Mouse (Mus musculus): ENCODE data around the gene Serp2. TPM values are rescaled to one million over a fixed set of nuclear protein-coding genes. Genes with fewer than 3 reads are reported as not detected.

Gene Serp2
- polyA plus RNA-seq, 1 experiment from 2014 or later, result 8.2 TPM

GRCm38 (mm10) chr14:76506425-76507205, 50.1 kb downstream of the Serp2 start:
- H3K9ac ChIP-seq, result peak overlapping the region; percentile 76
- H3K36me3 ChIP-seq, result peaks cover 6% of the 10 kb centered on the region; the same call in 1 of the 2 replicates
- H3K27ac ChIP-seq, result peak overlapping the region; percentile 99
- ATAC-seq (replicated peaks; ENCODE audit: insufficient number of reproducible peaks, insufficient read depth, low FRiP score, low read depth), result no peak
- H3K4me2 ChIP-seq, result peak overlapping the region; percentile 88
- H3K4me1 ChIP-seq (replicated peaks), result peaks cover 21% of the 10 kb centered on the region
- no peaks in the 10 kb centered on the region for H3K27me3 ChIP-seq
- H3K4me3 ChIP-seq, result peak overlapping the region; percentile 65
- H3K9me3 ChIP-seq (replicated peaks), result no peaks in the 10 kb centered on the region
- 39% methylated on average over 27 of the region's 27 CpGs for WGBS

- Histone ChIP-seq H3K9me3 (replicated peaks) (no peaks in the 10 kb centered on the region), H3K9ac (peak overlapping the region; percentile 79), H3K36me3 (peaks cover 6% of the 10 kb centered on the region; the same call in 1 of the 2 replicates), H3K4me2 (peak overlapping the region; percentile 88), H3K27me3 (no peaks in the 10 kb centered on the region), H3K4me3 (peak overlapping the region; percentile 65), H3K4me1 (replicated peaks) (peaks cover 21% of the 10 kb centered on the region), H3K27ac (peak overlapping the region; percentile 99)
- WGBS, result under 1% methylated on average over 31 of the region's 31 CpGs
- ATAC-seq (replicated peaks; ENCODE audit: insufficient number of reproducible peaks, insufficient read depth, low FRiP score, low read depth), result peak; percentile 87
Measured at GRCm38 (mm10) chr14:76505439-76506220, 51.1 kb downstream of the Serp2 start.

- peak overlapping the region; percentile 99 for H3K27ac ChIP-seq
- peak overlapping the region; percentile 65 for H3K4me3 ChIP-seq
- H3K36me3 ChIP-seq, result peaks cover 6% of the 10 kb centered on the region; the same call in 1 of the 2 replicates
- peak overlapping the region; percentile 79 for H3K9ac ChIP-seq
- ATAC-seq (replicated peaks; ENCODE audit: insufficient number of reproducible peaks, insufficient read depth, low FRiP score, low read depth), result no peak
- no peaks in the 10 kb centered on the region for H3K27me3 ChIP-seq
- H3K9me3 ChIP-seq (replicated peaks), result no peaks in the 10 kb centered on the region
- peak overlapping the region; percentile 88 for H3K4me2 ChIP-seq
- under 1% methylated on average over 10 of the region's 10 CpGs for WGBS
- peaks cover 23% of the 10 kb centered on the region for H3K4me1 ChIP-seq (replicated peaks)
Measured at GRCm38 (mm10) chr14:76505101-76505438, 51.6 kb downstream of the Serp2 start.

- H3K27me3 ChIP-seq, result no peaks in the 10 kb centered on the region
- ATAC-seq (replicated peaks; ENCODE audit: insufficient number of reproducible peaks, insufficient read depth, low FRiP score, low read depth), result peak; percentile 92
- H3K9me3 ChIP-seq (replicated peaks), result no peaks in the 10 kb centered on the region
- peaks cover 6% of the 10 kb centered on the region; the same call in 1 of the 2 replicates for H3K36me3 ChIP-seq
- under 1% methylated on average over 52 of the region's 52 CpGs for WGBS
- peak overlapping the region; percentile 99 for H3K27ac ChIP-seq
- H3K4me3 ChIP-seq, result peak overlapping the region; percentile 65
- peaks cover 24% of the 10 kb centered on the region for H3K4me1 ChIP-seq (replicated peaks)
- H3K4me2 ChIP-seq, result peak overlapping the region; percentile 88
- peak overlapping the region; percentile 79 for H3K9ac ChIP-seq
Measured at GRCm38 (mm10) chr14:76504121-76504737, 52.5 kb downstream of the Serp2 start.

GRCm38 (mm10) chr14:76503231-76503851, 53.3 kb downstream of the Serp2 start:
- H3K4me1 ChIP-seq (replicated peaks), result peaks cover 25% of the 10 kb centered on the region
- 6% methylated on average over 13 of the region's 13 CpGs for WGBS
- peak overlapping the region; percentile 88 for H3K4me2 ChIP-seq
- H3K27me3 ChIP-seq, result no peaks in the 10 kb centered on the region
- no peak for ATAC-seq (replicated peaks; ENCODE audit: insufficient number of reproducible peaks, insufficient read depth, low FRiP score, low read depth)
- peak overlapping the region; percentile 65 for H3K4me3 ChIP-seq
- peak overlapping the region; percentile 63; the same call in 1 of the 2 replicates for H3K9ac ChIP-seq
- H3K27ac ChIP-seq, result peak overlapping the region; percentile 99
- peaks cover 6% of the 10 kb centered on the region; the same call in 1 of the 2 replicates for H3K36me3 ChIP-seq
- H3K9me3 ChIP-seq (replicated peaks), result no peaks in the 10 kb centered on the region

- Histone ChIP-seq H3K27ac (no peak overlapping the region), H3K27me3 (no peaks in the 10 kb centered on the region), H3K4me2 (no peak overlapping the region), H3K36me3 (no peaks in the 10 kb centered on the region), H3K9ac (no peak overlapping the region), H3K4me3 (no peak overlapping the region), H3K9me3 (replicated peaks) (no peaks in the 10 kb centered on the region), H3K4me1 (replicated peaks) (peaks cover 12% of the 10 kb centered on the region)
- 43% methylated on average over 5 of the region's 5 CpGs for WGBS
- ATAC-seq (replicated peaks; ENCODE audit: insufficient number of reproducible peaks, insufficient read depth, low FRiP score, low read depth), result no peak
Measured at GRCm38 (mm10) chr14:76500036-76500435, 56.7 kb downstream of the Serp2 start.

GRCm38 (mm10) chr14:76499492-76499891, 57.2 kb downstream of the Serp2 start:
- Histone ChIP-seq H3K4me1 (replicated peaks) (peaks cover 12% of the 10 kb centered on the region), H3K36me3 (no peaks in the 10 kb centered on the region), H3K27ac (no peak overlapping the region), H3K9ac (no peak overlapping the region), H3K4me3 (no peak overlapping the region), H3K4me2 (no peak overlapping the region), H3K27me3 (no peaks in the 10 kb centered on the region), H3K9me3 (replicated peaks) (no peaks in the 10 kb centered on the region)
- no peak for ATAC-seq (replicated peaks; ENCODE audit: insufficient number of reproducible peaks, insufficient read depth, low FRiP score, low read depth)
- 81% methylated on average over 6 of the region's 6 CpGs for WGBS

GRCm38 (mm10) chr14:76498210-76498609, 58.5 kb downstream of the Serp2 start:
- peak overlapping the region; percentile 46; the same call in 1 of the 2 replicates for H3K27ac ChIP-seq
- ATAC-seq (replicated peaks; ENCODE audit: insufficient number of reproducible peaks, insufficient read depth, low FRiP score, low read depth), result no peak
- no peak overlapping the region for H3K9ac ChIP-seq
- H3K27me3 ChIP-seq, result no peaks in the 10 kb centered on the region
- no peaks in the 10 kb centered on the region for H3K9me3 ChIP-seq (replicated peaks)
- H3K4me2 ChIP-seq, result no peak overlapping the region
- no peaks in the 10 kb centered on the region for H3K36me3 ChIP-seq
- peaks cover 6% of the 10 kb centered on the region for H3K4me1 ChIP-seq (replicated peaks)
- no peak overlapping the region for H3K4me3 ChIP-seq
- 27% methylated on average over 7 of the region's 7 CpGs for WGBS

- 83% methylated on average over 9 of the region's 9 CpGs for WGBS
- ATAC-seq (replicated peaks; ENCODE audit: insufficient number of reproducible peaks, insufficient read depth, low FRiP score, low read depth), result no peak
Measured at GRCm38 (mm10) chr14:76497187-76497586, 59.5 kb downstream of the Serp2 start.

GRCm38 (mm10) chr14:76495022-76495421, 61.7 kb downstream of the Serp2 start:
- ATAC-seq (replicated peaks; ENCODE audit: insufficient number of reproducible peaks, insufficient read depth, low FRiP score, low read depth), result no peak
- Histone ChIP-seq H3K9ac (no peak overlapping the region), H3K36me3 (no peaks in the 10 kb centered on the region), H3K4me1 (replicated peaks) (peaks cover 4% of the 10 kb centered on the region), H3K4me3 (no peak overlapping the region), H3K27me3 (no peaks in the 10 kb centered on the region), H3K4me2 (no peak overlapping the region), H3K9me3 (replicated peaks) (no peaks in the 10 kb centered on the region), H3K27ac (no peak overlapping the region)
- 52% methylated on average over 5 of the region's 5 CpGs for WGBS

More at GRCm38 (mm10) chr14:76497187-76497586, 59.5 kb downstream of the Serp2 start:
- Histone ChIP-seq H3K27ac (no peak overlapping the region), H3K27me3 (no peaks in the 10 kb centered on the region), H3K4me3 (no peak overlapping the region), H3K9ac (no peak overlapping the region), H3K36me3 (no peaks in the 10 kb centered on the region), H3K4me1 (replicated peaks) (peaks cover 6% of the 10 kb centered on the region), H3K9me3 (replicated peaks) (no peaks in the 10 kb centered on the region), H3K4me2 (no peak overlapping the region)

- H3K9ac ChIP-seq, result no peak overlapping the region
- H3K36me3 ChIP-seq, result no peaks in the 10 kb centered on the region
- H3K4me3 ChIP-seq, result no peak overlapping the region
- no peaks in the 10 kb centered on the region for H3K4me1 ChIP-seq (replicated peaks)
- H3K4me2 ChIP-seq, result no peak overlapping the region
- no peaks in the 10 kb centered on the region for H3K9me3 ChIP-seq (replicated peaks)
- ATAC-seq (replicated peaks; ENCODE audit: insufficient number of reproducible peaks, insufficient read depth, low FRiP score, low read depth), result no peak
- H3K27ac ChIP-seq, result no peak overlapping the region
- 47% methylated on average over 2 of the region's 2 CpGs for WGBS
- no peaks in the 10 kb centered on the region for H3K27me3 ChIP-seq
Measured at GRCm38 (mm10) chr14:76489128-76489527, 67.6 kb downstream of the Serp2 start.

Measured in heart, embryonic 15.5 days (tissue).